24 mouse cellular contexts compared by ENCODE assay signal in the genomic region with DNA sequence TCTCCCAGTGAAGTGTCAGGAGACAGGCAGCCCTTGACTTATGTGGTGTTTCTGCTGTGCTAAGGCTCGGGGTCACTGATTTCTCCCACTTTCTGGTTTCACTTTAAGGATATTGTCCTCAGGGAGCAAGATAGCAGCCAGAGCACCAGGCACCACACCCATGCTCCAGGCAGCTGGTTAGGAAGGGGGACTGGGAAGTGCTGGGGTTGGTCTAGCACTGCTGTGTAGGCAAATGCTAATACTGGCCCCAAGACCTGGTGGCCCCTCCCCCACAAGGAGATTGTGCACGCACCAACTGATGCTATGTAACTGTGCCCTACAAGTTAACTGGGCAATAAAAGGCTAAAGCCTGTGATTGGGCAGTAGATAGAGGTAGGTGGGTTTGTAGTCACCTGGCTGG.
"Had no signal": no experiment of that assay in that cellular context is flagged by ENCODE, and none has a peak within 500 bp of the region (broad histone marks: within the 10 kb centered on the region; RNA-seq: fewer than 3 reads in every experiment).

No protein-coding gene starts in this region.

- H3K36me3 ChIP-seq: heart, embryonic 15.5 days had no signal

- DNase-seq: gastrocnemius, postnatal 14 days; gastrocnemius, postnatal 36 days; heart, adult 11 months; heart, adult 2 months; heart, postnatal 14 days; heart, postnatal 36 days; kidney, adult 18-20 months; kidney, adult 8-10 months; kidney, postnatal 10 days; kidney, postnatal 4 days; liver had no signal

- ATAC-seq: hindbrain, postnatal 0 days; intestine, embryonic 16.5 days; liver, embryonic 12.5 days had no signal

- H3K27ac ChIP-seq: heart, adult 2 months; heart, embryonic 13.5 days; heart, embryonic 15.5 days; hindbrain, embryonic 13.5 days; hindbrain, embryonic 15.5 days; hindbrain, postnatal 0 days; layer of hippocampus, adult 2 months; left cerebral cortex, adult 2 months; limb, embryonic 10.5 days; limb, embryonic 12.5 days; liver, embryonic 12.5 days; liver, embryonic 14.5 days had no signal

- H3K9me3 ChIP-seq: heart, embryonic 13.5 days; heart, embryonic 15.5 days; hindbrain, embryonic 13.5 days; hindbrain, embryonic 15.5 days; limb, embryonic 10.5 days; limb, embryonic 12.5 days; liver, embryonic 12.5 days had no signal

- H3K4me2 ChIP-seq: heart, embryonic 11.5 days; heart, embryonic 13.5 days; heart, embryonic 15.5 days; hindbrain, embryonic 13.5 days; hindbrain, embryonic 15.5 days; limb, embryonic 12.5 days; liver, embryonic 12.5 days had no signal

- H3K27me3 ChIP-seq: heart, embryonic 13.5 days; heart, embryonic 15.5 days; hindbrain, embryonic 13.5 days; hindbrain, embryonic 15.5 days; limb, embryonic 12.5 days had no signal

- H3K4me3 ChIP-seq: heart, adult 2 months; heart, embryonic 13.5 days; heart, embryonic 15.5 days; hindbrain, embryonic 13.5 days; hindbrain, embryonic 15.5 days; layer of hippocampus, adult 2 months; left cerebral cortex, adult 2 months; limb, embryonic 10.5 days; limb, embryonic 12.5 days; liver, embryonic 12.5 days had no signal

- H3K4me1 ChIP-seq: heart, embryonic 13.5 days; heart, embryonic 15.5 days; hindbrain, embryonic 13.5 days; hindbrain, embryonic 15.5 days; limb, embryonic 12.5 days; liver, embryonic 12.5 days had no signal

- H3K9ac ChIP-seq: heart, embryonic 13.5 days; heart, embryonic 15.5 days; hindbrain, embryonic 13.5 days; hindbrain, embryonic 15.5 days; limb, embryonic 12.5 days; liver, embryonic 12.5 days; liver, embryonic 14.5 days had no signal
